Mouse (Mus musculus) yolk sac, embryonic 10.5 days (tissue): ENCODE measurements around the gene Rapgef4.

Source experiments
- DNase-seq: peaks from one replicate; pipeline ENCODE4 v3.0.0-alpha.2; 2017; ENCODE audit warnings: low spot score

Rapgef4 gene

DNA sequence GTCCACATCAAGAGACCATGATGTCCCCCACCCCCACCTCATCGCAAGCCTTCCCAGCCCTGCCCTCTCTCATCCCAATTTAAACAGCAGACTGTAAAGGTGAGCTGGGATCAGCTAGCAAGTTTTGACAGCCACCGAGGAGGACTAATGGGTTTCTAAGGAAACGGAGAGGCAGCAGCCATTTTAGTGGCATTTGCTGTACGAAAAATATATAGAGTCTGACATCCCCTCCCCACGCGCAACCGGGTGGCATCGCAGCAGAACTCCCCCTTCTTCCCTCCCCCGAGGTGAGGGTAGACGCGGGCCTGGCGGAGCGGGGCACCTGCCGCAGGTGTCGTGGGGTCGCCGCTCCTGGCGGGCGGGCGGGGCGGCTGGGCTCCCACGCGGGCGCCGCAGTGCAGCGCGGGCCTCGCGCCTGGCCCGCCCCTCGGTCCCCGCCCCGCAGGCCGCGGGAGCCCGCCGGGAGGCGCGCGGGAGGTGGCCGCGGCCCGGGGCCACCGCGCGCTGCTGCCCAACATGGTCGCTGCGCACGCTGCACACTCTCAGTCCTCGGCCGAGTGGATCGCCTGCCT, at the start of gene Rapgef4:
Gene Rapgef4 (plus strand): TSS at position 470 of the 572 bp plus-strand sequence.
- no peak for DNase-seq

GRCm38 (mm10) chr2:71934046-71934445, 47.0 kb upstream of the Rapgef4 start:
- DNase-seq = no peak

DNA sequence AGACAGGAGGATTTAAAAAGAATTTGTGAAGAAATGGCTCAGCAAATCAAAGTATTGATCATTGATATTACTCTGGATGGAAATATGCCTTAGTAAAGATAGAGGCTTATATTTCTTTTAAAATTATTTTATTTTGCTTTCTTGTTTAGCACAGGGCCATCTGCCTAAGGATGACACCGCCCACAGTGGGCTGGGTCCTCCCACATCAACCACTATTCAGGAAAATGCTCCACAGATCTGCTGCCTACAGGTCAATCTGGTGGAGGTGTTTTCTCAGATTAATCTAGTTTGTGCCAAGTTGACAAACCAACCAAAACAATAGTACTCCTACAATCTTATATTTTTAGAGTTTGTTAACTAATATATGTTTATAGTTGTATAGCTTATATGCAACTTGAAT, 44.3 kb upstream of the Rapgef4 start:
- no peak for DNase-seq

DNA sequence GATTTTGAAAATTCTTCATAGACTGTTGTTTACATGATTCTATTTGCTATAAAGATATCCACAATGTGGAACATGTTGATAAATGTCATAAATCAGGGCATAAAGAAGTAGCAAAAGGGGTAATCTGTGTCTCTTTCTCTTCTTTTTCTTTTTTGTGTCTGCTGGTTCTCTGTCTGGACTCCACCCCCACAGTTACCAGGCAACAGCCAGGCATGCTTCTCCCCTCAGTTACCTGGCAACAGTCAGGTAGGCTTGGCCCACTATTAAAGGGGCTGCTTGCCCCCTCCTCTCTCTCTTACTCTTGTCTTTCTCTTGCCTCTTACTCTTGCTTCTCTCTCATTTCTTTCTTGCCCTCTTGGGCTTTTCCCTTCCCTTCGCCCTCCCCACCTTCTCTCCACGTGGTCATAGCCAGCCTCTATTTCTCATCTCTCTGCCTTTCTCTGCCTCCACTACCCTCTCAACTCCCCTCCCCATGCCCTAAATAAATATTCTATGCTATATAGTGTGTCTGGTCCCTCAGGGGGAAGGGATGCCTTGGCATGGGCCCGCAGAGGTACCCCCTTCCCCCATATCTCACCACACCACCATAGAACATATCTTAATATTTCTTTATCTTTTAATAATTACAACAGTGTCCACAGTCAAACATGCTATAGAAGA, 43.3 kb upstream of the Rapgef4 start:
- DNase-seq = no peak

- DNase-seq = no peak
Measured at GRCm38 (mm10) chr2:71938716-71939393, 42.2 kb upstream of the Rapgef4 start.

DNA sequence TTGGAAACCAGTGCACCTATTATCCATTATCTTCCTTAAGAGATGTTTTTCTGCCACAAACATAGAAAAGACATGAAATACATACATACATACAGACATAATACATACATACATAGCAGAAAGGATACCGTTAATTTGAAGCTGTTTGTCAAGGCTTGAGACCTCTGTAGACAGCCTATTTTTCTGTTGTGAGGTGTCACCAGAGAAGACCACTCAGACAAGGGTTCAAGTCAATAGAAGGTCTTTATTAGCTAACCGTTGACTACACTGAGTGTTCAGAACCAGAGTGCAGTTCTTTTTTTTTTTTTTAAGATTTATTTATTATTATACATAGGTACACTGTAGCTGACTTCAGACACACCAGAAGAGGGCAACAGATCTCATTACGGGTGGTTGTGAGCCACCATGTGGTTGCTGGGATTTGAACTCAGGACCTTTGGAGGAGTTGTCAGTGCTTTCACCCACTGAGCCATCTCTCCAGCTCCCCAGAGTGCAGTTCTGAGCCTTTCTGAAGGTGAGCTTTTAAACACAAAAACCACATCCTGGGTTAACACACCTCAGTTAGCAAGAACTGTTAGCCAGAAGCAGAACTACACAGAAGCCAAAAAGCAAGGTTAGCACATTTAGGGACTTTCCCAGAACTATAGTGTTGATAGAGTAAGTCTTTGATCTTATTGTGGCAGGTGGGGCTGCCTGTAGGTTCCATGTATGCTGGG, 39.9 kb upstream of the Rapgef4 start:
- no peak for DNase-seq

DNA sequence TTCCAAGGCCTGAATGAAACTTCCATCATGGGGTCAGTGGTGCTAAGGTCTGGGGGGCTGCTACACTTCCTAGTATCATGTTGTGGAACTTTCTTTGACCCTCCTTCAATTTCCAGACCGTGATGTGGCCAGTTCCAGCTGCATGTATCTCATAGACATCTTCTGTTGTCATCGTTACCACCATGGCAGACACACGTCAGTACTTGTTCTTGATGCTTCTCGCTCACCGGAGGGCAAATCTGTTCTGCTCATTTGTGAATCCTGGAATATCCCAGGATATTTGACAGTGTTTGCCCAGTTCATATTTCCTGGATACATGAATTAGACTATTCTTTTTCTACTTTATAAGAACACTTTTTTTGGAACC, 39.3 kb upstream of the Rapgef4 start:
- no peak for DNase-seq

- DNase-seq = no peak
Measured at GRCm38 (mm10) chr2:71951212-71951611, 29.8 kb upstream of the Rapgef4 start.

DNA sequence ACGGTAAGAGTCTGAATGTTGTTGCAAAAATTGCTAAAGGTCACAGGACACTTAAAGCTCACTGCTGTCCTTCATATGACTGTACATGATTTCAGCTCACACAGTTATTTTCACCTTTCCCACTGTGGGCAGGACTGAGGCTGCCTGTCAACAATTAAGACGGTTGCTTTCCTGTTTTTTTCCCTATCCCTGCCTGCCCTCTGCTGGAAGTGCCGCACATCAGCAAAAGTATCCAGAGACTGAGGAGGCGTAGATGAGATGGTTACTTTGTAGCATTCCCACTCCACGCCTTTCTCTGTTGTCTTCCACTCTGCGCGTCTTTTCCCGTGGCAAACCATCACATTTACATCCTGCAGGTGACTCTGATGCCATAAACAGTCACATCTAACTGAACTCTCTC, 25.4 kb upstream of the Rapgef4 start:
- peak; percentile 34 for DNase-seq

- no peak for DNase-seq
Measured at GRCm38 (mm10) chr2:71956463-71956862, 24.6 kb upstream of the Rapgef4 start.

- DNase-seq = no peak
Measured at GRCm38 (mm10) chr2:71957951-71958350, 23.1 kb upstream of the Rapgef4 start.

- no peak for DNase-seq
Measured at GRCm38 (mm10) chr2:71958393-71958792, 22.6 kb upstream of the Rapgef4 start.

GRCm38 (mm10) chr2:71964216-71964615, 16.8 kb upstream of the Rapgef4 start:
- DNase-seq = no peak

DNA sequence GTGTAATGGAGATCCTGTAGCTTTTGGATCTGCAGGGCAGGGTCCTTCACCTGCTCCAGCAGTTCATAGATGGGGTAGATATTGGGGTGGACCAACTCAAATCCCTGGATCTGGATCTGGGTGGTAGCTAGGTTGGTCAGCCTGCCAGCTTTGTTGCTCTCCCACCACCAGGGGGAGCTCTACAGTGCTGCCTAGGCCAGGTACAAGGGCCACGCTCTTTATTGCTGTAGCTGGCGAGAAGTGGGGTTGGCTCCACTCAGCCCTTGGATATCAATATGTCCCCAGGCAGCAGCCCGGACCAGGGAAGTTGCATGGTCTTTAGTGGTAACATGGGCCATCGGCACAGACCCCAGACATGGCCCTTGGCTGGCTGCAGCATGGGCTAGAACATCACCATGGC, 15.6 kb upstream of the Rapgef4 start:
- no peak for DNase-seq

GRCm38 (mm10) chr2:71966737-71967136, 14.3 kb upstream of the Rapgef4 start:
- DNase-seq = peak; percentile 24

DNA sequence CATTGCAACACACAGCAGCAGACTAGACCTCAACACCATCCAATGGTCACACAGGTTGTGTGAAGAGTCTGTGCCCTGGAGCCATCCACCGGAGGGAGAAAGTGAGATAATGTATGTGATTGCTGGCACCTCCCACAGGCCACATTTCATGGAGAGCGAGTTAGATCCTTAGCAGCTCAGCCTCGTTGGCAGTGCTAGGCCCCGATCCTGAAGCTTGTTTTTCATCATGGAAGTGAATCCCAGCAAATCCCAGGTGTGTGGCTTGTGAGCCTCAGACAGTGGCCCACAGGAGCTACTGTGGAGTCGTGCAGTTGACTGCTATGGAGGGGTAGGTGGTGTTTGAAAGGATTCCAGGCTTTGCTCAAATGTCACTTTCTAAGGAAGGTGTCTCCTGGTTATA, 13.2 kb upstream of the Rapgef4 start:
- DNase-seq = no peak

DNA sequence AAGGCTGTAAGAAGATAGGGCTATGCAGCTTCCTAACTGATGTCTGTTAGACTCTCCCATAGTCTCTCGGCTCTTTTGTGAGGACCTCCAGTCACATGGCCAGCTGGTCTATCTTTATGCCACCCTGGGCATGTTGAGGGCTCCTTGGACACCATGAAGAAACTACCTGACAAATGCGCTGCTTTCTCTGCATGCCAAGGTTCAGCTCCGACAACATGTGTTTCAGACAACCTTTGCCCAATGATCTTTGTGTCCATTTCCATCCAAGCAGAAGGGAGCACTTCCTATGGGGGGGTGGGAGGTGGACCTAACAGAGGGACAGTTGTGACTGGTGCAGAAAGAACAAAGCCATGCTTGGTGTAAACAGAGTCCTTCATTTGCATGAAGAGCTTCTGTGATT, 7.4 kb upstream of the Rapgef4 start:
- no peak for DNase-seq

DNA sequence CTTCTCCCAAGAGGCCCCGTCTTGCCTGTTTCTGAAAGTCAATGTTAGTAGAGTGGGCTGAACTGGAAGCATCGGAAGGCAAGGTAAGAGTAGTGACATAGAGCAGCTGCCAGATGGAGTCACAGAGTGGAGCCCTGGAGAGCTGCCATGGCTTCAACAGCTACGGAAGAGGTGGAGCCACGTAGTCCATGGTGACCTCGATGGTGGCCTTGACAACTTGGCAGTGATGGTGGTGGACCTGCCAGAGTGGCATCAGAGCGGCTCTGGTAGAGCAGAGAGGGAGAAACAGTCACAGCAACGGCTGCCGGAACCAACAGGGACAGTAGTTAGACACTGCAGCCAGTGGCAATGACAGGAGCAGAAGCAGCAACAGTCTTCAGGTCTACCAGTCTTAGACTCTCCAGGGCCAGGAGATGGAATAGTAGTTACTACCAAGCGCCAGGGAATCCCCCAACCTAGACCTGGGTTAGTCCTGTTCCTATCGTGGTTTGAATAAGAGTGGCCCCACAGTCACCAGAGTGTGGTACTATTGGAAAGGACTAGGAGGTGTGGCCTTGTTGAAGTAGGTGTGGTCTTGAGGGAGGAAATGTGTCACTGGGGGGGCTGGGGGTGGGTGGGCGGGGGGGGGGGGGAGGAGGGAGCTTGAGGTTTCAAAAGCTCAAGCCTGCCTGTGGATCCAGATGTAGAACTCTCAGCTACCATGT, 6.7 kb upstream of the Rapgef4 start:
- no peak for DNase-seq

DNA sequence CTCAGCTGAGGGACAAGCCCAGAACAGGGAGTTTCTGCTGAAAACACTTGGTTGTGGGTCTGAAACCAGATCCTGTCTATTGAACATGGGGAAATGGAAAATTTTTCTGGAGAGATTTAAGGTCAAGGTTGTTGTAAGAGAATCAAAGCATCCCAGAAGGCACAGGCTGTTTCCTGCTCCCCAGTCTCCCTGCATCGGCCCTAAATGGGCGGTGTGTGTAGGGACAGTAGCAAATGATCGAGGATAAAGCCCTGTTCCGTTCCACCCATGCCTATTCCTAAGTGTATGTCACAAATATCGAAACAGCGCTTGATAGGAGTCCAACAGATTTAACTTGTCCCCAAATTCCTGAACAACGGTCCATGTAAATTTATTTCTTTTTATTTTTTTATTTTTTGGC, 1.1 kb upstream of the Rapgef4 start:
- DNase-seq = no peak

DNA sequence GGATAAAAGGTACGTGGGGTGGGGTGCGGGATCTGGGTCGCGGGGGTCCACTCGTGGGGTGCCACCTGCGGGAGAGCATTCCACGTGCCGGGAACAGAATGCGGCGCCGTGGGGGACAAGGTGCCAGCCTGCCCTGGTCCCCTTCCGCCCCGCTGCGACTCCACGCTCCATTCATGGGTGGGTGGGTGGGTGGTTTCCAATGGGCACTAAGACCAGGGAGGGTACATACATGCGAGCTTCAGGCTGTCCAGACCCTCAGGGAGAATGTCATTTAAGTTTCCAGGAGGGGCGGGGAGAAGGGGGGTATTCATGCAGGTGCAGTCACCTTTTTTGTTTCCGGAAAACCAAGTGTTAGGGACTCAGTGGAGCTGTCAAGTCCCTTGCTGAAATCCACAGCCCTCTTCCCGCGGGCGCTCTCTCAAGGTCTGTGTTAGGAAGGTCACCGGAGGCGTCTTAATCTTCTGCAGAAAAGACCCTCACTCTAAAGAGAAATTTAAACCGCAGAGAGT, 357 bp downstream of the Rapgef4 start:
- no peak for DNase-seq

DNA sequence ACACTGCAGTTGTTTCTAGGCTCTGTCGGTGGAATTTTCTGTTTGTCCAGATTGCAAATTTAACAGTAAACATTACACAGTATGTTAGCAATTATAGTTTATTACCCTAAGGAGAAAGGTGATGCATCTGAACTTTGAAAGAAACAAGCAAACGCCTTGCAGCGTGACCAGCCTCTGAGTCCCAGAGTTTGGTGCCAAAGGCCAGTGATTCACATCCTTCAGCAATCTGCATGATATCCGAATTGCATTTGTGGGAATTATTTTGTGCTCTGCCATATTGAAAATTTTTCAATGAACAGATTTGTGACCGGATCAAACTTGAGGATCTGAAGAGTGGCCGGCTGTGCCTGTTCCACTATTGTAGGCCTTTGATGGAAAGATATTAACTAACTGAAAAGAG, 856 bp downstream of the Rapgef4 start:
- no peak for DNase-seq
